Mouse (Mus musculus): ENCODE results near the gene Acat3.
"Not testable (repeated sequence)": the region's sequence is repeated elsewhere in the genome, so short reads cannot be mapped to it uniquely, and the experiment has no call there.

Acat3 gene

DNA sequence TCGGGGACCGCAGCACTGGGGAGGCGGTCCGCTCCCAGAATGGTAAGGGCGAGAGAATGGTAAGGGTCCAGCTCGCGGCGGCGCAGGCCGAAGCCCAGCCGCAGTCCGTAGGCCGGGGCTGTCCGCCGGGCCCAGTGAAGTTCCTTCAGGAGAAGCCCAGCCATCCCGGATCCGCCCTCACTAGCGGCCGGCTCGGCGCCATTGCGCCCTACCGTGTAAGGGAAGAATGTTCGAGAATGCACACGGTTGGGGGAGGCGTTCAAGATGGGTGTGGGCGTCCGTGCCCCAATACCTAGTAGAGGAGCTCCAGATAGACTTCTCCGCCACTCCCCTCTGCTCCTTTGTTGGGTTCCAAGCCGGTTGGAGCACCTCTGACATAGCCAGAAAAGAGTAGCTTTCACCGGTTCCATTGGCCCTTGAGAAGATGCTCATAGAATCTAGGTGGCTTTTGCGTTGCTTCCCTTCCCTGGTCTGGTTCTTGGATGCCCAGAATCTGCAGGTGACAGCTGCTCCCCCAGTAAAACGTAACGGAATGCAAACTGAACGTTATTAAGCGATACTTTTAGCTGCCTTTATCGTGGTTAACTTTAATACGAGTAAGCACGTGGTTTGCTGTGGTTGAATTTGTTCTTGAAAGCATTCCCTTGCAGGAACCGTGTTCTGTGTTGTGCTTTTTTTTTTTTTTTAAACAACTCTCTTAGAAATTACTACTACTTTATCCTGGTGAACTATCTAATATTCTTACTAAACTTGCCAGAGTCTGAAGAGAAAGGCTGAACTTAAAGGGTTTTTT lies 23.6 kb downstream of the Acat3 start:
- DNase-seq (ENCODE audit: low read depth): no peak

DNA sequence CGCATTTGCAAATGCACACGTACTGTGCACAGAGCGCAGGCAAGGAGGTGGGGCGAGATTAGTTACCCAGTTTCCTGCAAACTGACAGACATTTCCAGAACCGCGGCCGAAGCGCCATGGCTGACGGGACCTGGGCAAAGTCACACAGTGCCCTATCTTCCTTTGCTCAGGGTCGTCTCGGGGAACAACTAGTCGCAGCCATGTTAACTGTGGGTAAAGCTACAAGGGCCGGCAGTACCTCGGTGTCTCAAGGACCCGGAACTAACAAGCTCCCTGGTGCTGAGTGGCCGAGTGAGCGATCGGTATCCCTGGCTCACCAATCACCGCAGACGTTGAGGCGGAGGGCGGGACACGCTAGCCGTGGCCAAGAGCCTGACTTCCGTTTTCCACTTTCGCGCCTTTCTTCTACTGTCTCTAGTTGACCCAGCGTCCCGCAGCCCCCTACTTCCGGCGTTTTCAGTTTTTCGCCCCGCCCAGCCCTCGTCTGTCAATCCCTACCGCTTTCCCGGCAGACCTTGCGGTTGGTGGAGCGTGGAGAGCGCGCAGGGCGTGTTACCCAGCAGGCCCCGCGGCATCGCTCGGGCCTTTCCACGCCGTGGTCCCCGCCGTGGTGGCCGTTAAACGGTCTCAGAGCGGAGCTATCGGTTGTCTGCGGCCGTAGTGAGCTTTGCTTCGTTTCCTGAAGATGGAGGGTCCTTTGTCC lies 24.4 kb downstream of the Acat3 start, which contains the start of gene Mrpl18:
Gene Mrpl18 (minus strand): TSS at position 465 of the 703 bp plus-strand sequence.
- DNase-seq (ENCODE audit: low read depth): peak; percentile 99

DNA sequence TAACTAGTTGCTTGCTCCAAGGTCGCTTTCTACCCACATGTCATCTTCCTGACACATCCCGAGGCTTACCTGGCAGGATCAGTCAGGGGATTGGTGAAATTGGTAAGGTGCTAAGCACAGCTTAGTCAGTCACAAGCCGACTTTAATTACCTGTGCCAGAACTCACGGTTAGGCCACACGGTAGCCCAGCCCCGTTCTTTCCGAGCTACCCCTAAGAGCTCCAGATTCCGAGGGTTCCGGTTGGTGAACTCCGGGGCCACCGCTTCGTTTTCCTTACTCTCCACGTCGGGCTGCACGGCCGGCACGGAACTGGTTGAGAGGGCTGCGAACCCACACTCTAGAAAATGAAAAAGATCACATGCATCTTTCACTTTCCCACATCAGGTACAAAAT lies 24.9 kb downstream of the Acat3 start, which contains the start of gene Tcp1:
Gene Tcp1 (plus strand): TSS at position 214 of the 393 bp plus-strand sequence.
- no peak for DNase-seq (ENCODE audit: low read depth)

DNA sequence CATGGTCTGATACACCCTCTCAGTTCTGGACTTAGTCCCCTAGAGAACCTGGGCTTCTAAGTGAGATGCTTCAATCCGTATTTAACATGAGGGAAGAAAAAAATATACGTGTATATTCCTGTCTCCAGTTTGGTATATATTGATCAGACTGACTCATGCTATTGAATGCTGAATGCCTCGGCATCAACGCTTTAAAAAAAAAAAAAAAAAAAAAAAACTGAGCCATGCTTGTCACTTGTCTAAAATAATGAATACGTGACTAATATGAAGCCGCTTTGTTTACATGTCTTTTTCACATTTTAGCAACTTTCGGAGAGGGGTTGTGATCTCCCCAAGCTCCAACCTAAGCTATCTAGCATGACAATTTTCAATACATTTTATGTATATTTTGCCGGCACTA lies 30.0 kb downstream of the Acat3 start:
- no peak for DNase-seq (ENCODE audit: low read depth)

- DNase-seq (ENCODE audit: low read depth): no peak
Measured at GRCm38 (mm10) chr17:12909361-12910280, 30.8 kb downstream of the Acat3 start, which contains the start of gene Pnldc1. Gene Pnldc1 (minus strand): TSS chr17:12910230.

GRCm38 (mm10) chr17:12906436-12906835 lies 34.0 kb downstream of the Acat3 start:
- DNase-seq (ENCODE audit: low read depth): peak; percentile 82

DNA sequence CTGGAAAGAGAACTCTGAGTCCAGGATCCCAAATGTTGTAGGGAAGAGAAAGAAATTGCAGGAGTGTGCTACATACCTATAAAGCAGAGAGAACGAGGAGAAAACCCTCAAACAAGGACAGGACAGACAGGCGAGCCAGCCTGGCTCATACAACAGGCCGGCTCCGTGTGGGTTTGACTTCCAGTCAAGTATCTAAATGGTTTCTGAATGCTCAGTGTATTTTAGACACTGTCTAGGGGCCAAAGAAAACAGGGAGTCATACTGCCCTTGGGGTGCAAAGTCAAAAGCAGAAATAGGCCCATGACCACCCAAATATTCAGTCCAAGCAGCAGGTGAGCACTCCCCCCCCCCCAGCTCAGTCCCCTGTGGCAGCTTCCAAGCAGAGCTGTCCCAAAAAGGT lies 34.6 kb downstream of the Acat3 start:
- DNase-seq (ENCODE audit: low read depth): peak; percentile 64

DNA sequence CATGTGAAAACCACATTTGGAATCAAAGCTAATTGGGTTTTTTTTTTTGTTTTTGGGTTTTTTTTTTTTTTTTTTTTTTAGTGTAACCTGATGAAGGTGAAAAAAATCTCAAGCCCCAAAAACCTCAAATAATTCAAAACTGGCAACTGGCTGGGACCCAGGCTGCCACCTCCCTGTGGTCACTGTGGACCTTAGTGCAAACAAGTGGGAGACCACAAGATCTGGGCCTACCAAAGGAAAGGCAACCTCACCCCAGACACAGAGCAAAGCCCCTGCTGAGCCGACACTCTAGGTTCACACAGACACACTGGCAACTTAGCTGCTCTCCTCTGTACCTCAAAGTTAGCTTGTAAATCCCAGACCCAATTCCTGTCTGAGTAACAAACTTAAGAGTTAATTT lies 36.1 kb downstream of the Acat3 start:
- DNase-seq (ENCODE audit: low read depth): peak; percentile 79

DNA sequence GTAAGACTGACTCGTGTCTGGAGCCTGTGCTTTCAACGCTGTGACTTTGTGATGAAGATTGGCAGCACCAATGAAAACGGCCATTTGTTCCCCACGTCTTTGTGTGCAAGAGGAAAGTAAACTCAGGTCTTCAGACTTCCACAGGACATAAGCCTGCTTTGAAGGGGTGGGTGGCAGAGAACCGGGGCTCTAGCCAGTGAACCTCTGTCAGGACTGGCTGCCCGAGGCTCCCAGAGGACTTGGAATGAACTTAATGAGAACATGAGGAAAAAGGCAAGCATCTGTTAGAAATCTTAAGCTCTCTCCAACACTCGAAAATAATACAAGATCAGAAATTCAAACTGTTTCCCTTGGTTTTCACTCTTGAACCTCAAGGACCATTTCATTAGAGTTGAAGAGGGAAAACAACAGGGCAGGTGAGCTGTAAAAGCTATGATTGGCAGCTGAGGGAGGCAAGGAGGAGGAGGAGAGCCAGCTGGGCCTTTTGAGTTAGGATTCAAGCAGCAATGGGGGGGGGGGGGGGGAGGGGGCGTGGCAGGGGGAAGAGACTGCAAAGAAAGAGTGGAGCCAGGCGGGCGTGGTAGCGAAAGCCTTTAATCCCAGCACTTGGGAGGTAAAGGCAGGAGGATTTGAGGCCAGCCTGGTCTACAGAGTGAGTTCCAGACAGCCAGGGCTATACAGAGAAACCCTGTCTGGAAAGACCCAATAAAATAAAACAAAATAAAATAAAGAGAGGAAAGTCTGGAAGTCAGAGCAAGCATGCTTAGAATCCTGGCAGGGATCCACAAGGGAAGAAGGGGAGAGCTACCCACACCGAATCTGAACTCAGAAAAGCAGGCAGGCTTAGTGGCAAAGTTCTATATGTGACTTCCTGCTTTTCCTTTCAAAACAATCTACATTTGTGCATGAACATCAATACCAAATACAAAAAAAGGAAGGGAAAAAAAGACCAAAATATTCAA lies 36.7 kb downstream of the Acat3 start:
- no peak for DNase-seq (ENCODE audit: low read depth)

DNA sequence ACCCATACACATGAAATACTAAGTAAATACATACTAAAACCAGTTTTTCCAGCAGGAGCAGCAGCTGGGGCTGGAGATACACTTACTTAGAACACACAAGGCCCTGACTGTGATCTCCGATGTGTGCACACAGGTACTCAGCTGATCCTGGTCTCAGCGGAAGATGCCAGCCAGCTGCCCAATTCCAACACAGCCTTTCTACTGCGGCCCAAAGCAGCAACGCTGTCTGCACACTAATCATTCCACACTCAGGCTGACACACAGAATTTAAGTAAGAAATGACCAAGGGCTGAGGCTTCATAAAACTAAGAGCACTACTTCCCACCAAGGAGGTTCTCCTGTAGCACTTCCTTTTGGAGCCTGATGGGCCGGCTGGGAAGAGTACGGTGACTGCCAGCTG lies 38.1 kb downstream of the Acat3 start:
- no peak for DNase-seq (ENCODE audit: low read depth)

- DNase-seq (ENCODE audit: low read depth): not testable (repeated sequence)
Measured at GRCm38 (mm10) chr17:12898607-12899006, 41.8 kb downstream of the Acat3 start.

- no peak for DNase-seq (ENCODE audit: low read depth)
Measured at GRCm38 (mm10) chr17:12897674-12898073, 42.7 kb downstream of the Acat3 start.

DNA sequence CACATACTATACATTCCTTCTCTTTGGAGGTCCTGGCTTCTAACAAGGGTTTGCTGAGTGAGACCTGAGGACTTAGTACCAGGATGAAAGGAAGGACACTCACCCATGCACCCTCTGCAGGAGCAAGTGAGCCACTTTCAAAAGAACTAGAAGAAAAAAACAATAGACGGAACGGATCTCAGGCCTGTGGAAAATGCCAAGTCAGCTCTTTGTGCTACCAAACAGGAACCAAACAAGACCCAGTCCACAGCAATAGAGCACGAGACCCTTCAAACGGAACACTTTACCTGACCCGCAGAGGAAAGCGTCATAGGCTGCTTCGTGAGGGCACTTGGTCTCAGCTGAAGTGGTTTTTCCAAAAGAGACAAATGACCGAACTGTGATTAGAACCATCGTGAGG lies 48.4 kb downstream of the Acat3 start:
- no peak for DNase-seq (ENCODE audit: low read depth)

DNA sequence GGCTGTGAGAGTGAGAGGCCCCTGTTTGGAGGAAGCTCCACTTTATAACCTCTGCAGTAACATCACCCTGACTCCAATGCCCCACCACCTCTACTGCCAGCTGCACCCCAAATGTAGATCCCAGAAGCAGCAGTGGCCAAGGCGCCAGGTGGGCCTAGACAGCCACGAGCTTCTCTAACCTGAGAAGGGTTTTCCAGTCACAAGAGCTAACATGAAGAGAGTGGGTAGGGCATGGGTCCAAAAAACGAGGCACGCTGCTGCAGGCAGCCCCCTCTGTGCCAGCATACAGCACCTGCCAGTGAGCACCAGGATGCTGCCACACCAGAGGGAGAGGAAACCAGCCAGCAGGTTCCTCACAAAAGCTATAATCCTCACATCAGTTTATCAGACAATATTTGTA lies 49.3 kb downstream of the Acat3 start:
- no peak for DNase-seq (ENCODE audit: low read depth)

DNA sequence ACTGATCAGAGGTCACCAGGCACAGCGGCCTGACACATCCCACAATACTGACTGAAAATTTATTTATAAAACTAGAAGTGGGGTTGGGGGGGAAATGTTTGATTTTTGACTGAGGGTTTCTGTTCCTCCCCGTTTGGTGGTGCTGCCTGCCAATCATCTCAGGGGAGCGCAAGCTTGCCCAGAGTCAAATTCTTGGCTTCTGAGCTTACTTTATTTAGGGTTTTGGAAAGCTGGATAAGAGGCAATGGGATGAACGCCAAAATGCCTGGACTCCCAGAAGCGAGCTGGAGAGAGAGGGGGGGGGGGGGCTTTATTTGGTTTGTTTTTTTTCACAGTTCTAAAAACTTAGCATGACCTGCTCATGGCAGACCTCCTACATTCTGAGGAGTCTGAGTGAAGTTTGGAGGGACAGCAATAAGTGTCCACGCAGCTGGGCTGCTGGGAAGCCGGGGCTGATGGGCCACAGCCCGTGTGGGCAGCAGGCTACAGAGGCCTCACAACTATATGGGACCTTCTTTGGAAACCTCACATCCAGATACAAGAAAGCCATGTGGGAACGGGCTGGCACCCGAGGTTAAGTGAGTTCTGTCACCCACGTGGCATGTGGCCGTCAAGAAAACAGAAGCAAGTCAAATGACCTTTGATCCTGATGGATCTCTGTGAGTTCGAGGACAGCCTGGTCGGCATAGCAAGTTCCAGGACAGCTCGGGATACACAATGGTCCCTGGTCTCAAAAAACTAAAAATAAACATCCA lies 53.2 kb downstream of the Acat3 start:
- peak; percentile 43 for DNase-seq (ENCODE audit: low read depth)

DNA sequence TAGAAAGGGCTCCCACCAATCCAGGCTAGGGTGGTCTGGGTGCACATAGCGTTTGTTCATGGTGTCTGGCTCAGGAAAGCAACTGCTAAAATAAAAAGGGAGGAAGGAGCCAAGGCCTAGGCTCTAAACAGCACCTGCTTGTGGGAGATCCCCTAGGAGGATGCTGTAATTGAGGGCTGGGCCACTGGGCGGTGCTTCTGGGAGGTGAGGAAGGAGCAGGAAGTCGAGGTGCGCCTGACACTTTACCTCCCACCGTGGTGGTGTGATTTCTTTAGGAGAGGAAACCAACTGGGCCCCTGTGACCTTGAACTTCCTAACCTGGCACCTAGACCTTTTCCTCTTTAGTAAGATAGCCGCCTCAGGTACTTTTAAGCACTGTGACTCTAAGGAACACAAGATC lies 53.8 kb downstream of the Acat3 start:
- no peak for DNase-seq (ENCODE audit: low read depth)

- no peak for DNase-seq (ENCODE audit: low read depth)
Measured at GRCm38 (mm10) chr17:12881216-12881615, 59.2 kb downstream of the Acat3 start.

GRCm38 (mm10) chr17:12880178-12880577 lies 60.2 kb downstream of the Acat3 start:
- peak; percentile 62 for DNase-seq (ENCODE audit: low read depth)

DNA sequence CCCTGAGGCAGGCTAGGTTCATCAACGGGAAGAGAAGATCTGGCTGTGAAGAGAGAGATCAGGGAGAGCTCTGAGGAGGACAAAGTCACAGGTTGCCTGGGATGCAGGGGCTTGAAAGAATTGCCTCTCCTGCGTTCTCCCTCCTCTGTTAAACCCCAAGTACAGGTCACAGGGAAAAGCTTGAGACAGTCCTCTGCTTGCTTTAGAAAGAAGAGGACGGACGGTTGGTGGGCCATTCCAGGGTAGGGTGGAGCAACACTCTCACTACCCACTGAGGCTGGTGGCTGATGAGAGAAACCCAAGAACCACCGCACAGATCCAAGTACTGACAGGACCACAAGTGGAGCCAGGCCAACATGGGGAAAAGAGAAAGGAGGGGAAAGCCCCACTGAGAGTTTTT lies 64.7 kb downstream of the Acat3 start, which contains the start of gene Mrgprh:
Gene Mrgprh (plus strand): TSS at position 301 of the 400 bp plus-strand sequence.
- DNase-seq (ENCODE audit: low read depth): no peak

All from fibroblast of lung, adult 2 months (primary cell).